Mouse (Mus musculus): ENCODE data around the gene Rapgef3.
A peak's percentile ranks its signal among the peaks of the same experiment; 100 is the strongest.

Rapgef3 gene

GRCm38 (mm10) chr15:97767280-97768186, at the start of gene Rapgef3:
Gene Rapgef3, minus strand, starts transcription at chr15:97767972.
- DNase-seq (ENCODE audit: low spot score): peak; percentile 67

GRCm38 (mm10) chr15:97816199-97816994, 48.6 kb upstream of the Rapgef3 start:
- no peak for DNase-seq (ENCODE audit: low spot score)

- no peak for DNase-seq (ENCODE audit: low spot score)
These were observed 47.5 kb upstream of the Rapgef3 start for GRCm38 (mm10) chr15:97815254-97815653.

- DNase-seq (ENCODE audit: low spot score): no peak
These were observed 46.9 kb upstream of the Rapgef3 start for GRCm38 (mm10) chr15:97814703-97815102.

- DNase-seq (ENCODE audit: low spot score): no peak
These were observed 45.9 kb upstream of the Rapgef3 start for GRCm38 (mm10) chr15:97813452-97814204.

GRCm38 (mm10) chr15:97812875-97813274, 45.1 kb upstream of the Rapgef3 start:
- DNase-seq (ENCODE audit: low spot score): no peak

GRCm38 (mm10) chr15:97812126-97812525, 44.4 kb upstream of the Rapgef3 start:
- peak; percentile 88 for DNase-seq (ENCODE audit: low spot score)

GRCm38 (mm10) chr15:97811307-97811706, 43.5 kb upstream of the Rapgef3 start:
- DNase-seq (ENCODE audit: low spot score): no peak

GRCm38 (mm10) chr15:97810399-97810798, 42.6 kb upstream of the Rapgef3 start:
- DNase-seq (ENCODE audit: low spot score): no peak

- DNase-seq (ENCODE audit: low spot score): peak; percentile 73
These were observed 42.2 kb upstream of the Rapgef3 start for GRCm38 (mm10) chr15:97809942-97810341.

- DNase-seq (ENCODE audit: low spot score): no peak
These were observed 41.4 kb upstream of the Rapgef3 start for GRCm38 (mm10) chr15:97809206-97809605.

GRCm38 (mm10) chr15:97808532-97808931, 40.8 kb upstream of the Rapgef3 start:
- DNase-seq (ENCODE audit: low spot score): no peak

GRCm38 (mm10) chr15:97807867-97808266, 40.1 kb upstream of the Rapgef3 start:
- DNase-seq (ENCODE audit: low spot score): no peak

GRCm38 (mm10) chr15:97802575-97802974, 34.8 kb upstream of the Rapgef3 start:
- no peak for DNase-seq (ENCODE audit: low spot score)

GRCm38 (mm10) chr15:97801811-97802210, 34.0 kb upstream of the Rapgef3 start:
- no peak for DNase-seq (ENCODE audit: low spot score)

GRCm38 (mm10) chr15:97800853-97801252, 33.1 kb upstream of the Rapgef3 start:
- no peak for DNase-seq (ENCODE audit: low spot score)

- DNase-seq (ENCODE audit: low spot score): no peak
These were observed 31.7 kb upstream of the Rapgef3 start for GRCm38 (mm10) chr15:97799446-97799845.

GRCm38 (mm10) chr15:97798134-97798533, 30.4 kb upstream of the Rapgef3 start:
- DNase-seq (ENCODE audit: low spot score): peak; percentile 53

GRCm38 (mm10) chr15:97796674-97797310, 29.0 kb upstream of the Rapgef3 start:
- DNase-seq (ENCODE audit: low spot score): no peak

- DNase-seq (ENCODE audit: low spot score): no peak
These were observed 27.9 kb upstream of the Rapgef3 start for GRCm38 (mm10) chr15:97795559-97796235.

- no peak for DNase-seq (ENCODE audit: low spot score)
These were observed 26.5 kb upstream of the Rapgef3 start for GRCm38 (mm10) chr15:97794268-97794667.
